Mouse (Mus musculus) heart, adult 2 months (tissue): Measurements from ENCODE around the gene Olfr907.

Experiments used
- CTCF ChIP-seq: fragments of 200-600 bp; IDR thresholded peaks from 2 replicates; pipeline ENCODE4 v1.8.1; 2022; ENCODE audit warnings: antibody characterized with exemption, mild to moderate bottlenecking, moderate library complexity
- EP300 ChIP-seq: fragments of 200-500 bp; IDR thresholded peaks from 2 replicates; pipeline ENCODE4 v1.6.1; 2011; ENCODE audit warnings: low read depth, low read length, control low read depth; ENCODE audit not compliant: insufficient read depth
- POLR2A ChIP-seq: fragments of 200-500 bp; IDR thresholded peaks from 2 replicates; pipeline ENCODE4 v1.6.1; 2011; ENCODE audit warnings: mild to moderate bottlenecking, low read depth, low read length, control low read depth; ENCODE audit not compliant: insufficient read depth

DNA sequence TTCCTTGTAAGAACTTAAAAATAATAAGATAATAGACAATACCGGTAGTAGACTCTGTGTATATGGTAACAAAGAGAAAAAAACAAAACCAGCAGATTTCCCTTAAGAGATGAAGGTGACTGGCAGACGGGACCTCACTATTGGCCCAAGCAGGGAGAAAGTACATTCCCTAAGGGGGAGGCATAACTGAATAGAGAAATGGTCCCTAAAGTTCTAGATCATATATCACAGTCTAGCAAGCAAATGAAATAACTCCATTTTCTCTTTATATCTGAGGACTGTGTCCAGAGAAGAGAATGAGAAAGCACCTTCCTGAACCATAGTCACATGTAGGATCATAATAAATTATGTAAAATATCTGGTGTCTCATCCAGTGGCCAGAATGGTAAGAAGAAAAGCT, at the start of gene Olfr907:
- TF ChIP-seq CTCF (no peak), POLR2A (no peak), EP300 (no peak)
